Mouse (Mus musculus) embryonic facial prominence, embryonic 12.5 days (tissue): ENCODE measurements at regions not wholly inside any gene's neighbourhood (a gene's known extent, or its start where the extent isn't known, plus 50 kb on each side); places are given as distances from the start of the nearest gene placed in this dataset.

ENCODE experiments used
- ATAC-seq: fragments of 200-750 bp; cut with Nextera tagmentation; 2 replicates; pipeline ENCODE4 v1.8.0; 2017; ENCODE audit not compliant: insufficient number of reproducible peaks, insufficient read depth, low FRiP score, low TSS enrichment
- H3K27ac ChIP-seq: fragments of 300-500 bp; sonication (generic); 2 replicates; pipeline ENCODE4 v1.5.1; 2016; ENCODE audit warnings: mild to moderate bottlenecking
- H3K27me3 ChIP-seq: fragments of 300-500 bp; sonication (generic); 2 replicates; pipeline ENCODE4 v1.6.1; 2016; ENCODE audit warnings: mild to moderate bottlenecking, moderate library complexity
- H3K36me3 ChIP-seq: fragments of 300-500 bp; sonication (generic); 2 replicates; pipeline ENCODE4 v1.6.1; 2016; ENCODE audit warnings: mild to moderate bottlenecking
- H3K4me1 ChIP-seq: fragments of 300-500 bp; sonication (generic); 2 replicates; pipeline ENCODE4 v1.6.1; 2016
- H3K4me2 ChIP-seq: fragments of 300-500 bp; sonication (generic); replicated peaks from 2 replicates; pipeline ENCODE4 v1.6.1; 2016; ENCODE audit warnings: mild to moderate bottlenecking, moderate library complexity
- H3K4me3 ChIP-seq: fragments of 300-500 bp; sonication (generic); 2 replicates; pipeline ENCODE4 v1.5.1; 2016; ENCODE audit warnings: mild to moderate bottlenecking
- H3K9ac ChIP-seq: fragments of 300-500 bp; sonication (generic); 2 replicates; pipeline ENCODE4 v1.6.1; 2016; ENCODE audit warnings: mild to moderate bottlenecking, moderate library complexity
- H3K9me3 ChIP-seq: fragments of 300-500 bp; sonication (generic); 2 replicates; pipeline ENCODE4 v1.6.1; 2016; ENCODE audit warnings: mild to moderate bottlenecking, moderate library complexity
- WGBS: fragments of 180-500 bp; shearing (Covaris S2); methylation state at CpG from one replicate; pipeline ENCODE4 v1.1.7; 2016; 5-methylcytosine and 5-hydroxymethylcytosine counted together

- Histone ChIP-seq H3K36me3 (no peaks in the 10 kb centered on the region), H3K4me1 (no peaks in the 10 kb centered on the region), H3K9ac (no peak overlapping the region), H3K27me3 (no peaks in the 10 kb centered on the region), H3K27ac (no peak overlapping the region), H3K9me3 (no peaks in the 10 kb centered on the region), H3K4me3 (no peak overlapping the region), H3K4me2 (no peak overlapping the region)
- no peak for ATAC-seq
- WGBS: 88% methylated on average over 7 of the region's 7 CpGs
Measured at GRCm38 (mm10) chr3:131802841-131803240, 238.3 kb downstream of the Papss1 start.

DNA sequence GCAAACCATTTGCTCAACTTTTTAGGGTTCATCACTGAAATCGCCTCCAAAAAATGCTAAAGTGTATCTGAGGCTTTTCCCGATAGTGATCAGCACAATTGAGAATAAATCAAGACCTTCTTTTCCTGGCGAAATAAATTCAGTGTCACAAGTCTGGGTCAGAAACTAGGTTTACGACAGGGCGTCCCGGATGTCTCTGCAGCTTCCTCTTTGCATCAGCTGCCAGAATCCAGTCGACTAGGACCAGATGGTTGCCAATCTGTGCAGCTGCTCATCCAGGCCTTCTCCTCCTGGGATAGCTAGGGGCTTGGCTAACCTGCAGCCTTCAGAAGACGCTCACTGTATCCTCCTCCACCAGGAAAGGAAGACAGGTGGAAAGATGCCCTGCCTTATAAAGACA is 243.6 kb downstream of the Papss1 start:
- Histone ChIP-seq H3K4me2 (no peak overlapping the region), H3K9ac (no peak overlapping the region), H3K36me3 (no peaks in the 10 kb centered on the region), H3K4me3 (no peak overlapping the region), H3K4me1 (no peaks in the 10 kb centered on the region), H3K27ac (no peak overlapping the region), H3K9me3 (no peaks in the 10 kb centered on the region), H3K27me3 (no peaks in the 10 kb centered on the region)
- ATAC-seq: no peak
- 79% methylated on average over 8 of the region's 8 CpGs for WGBS

- H3K4me3 ChIP-seq: no peak overlapping the region
- H3K27ac ChIP-seq: no peak overlapping the region
- ATAC-seq: no peak
- H3K4me1 ChIP-seq: no peaks in the 10 kb centered on the region
- H3K36me3 ChIP-seq: no peaks in the 10 kb centered on the region
- WGBS: 52% methylated on average over 6 of the region's 6 CpGs
- no peak overlapping the region for H3K4me2 ChIP-seq
- H3K9me3 ChIP-seq: no peaks in the 10 kb centered on the region
- no peak overlapping the region for H3K9ac ChIP-seq
- H3K27me3 ChIP-seq: no peaks in the 10 kb centered on the region
Measured at GRCm38 (mm10) chr3:131812968-131813367, 248.4 kb downstream of the Papss1 start.

GRCm38 (mm10) chr3:131818806-131819205 is 254.2 kb downstream of the Papss1 start:
- WGBS: 86% methylated on average over 1 of the region's 1 CpGs
- ATAC-seq: no peak
- Histone ChIP-seq H3K4me2 (no peak overlapping the region), H3K4me1 (no peaks in the 10 kb centered on the region), H3K9ac (no peak overlapping the region), H3K27me3 (no peaks in the 10 kb centered on the region), H3K9me3 (0 out of 2 replicates have a peak, but pooled peaks cover 2% of the 10 kb centered on the region), H3K4me3 (no peak overlapping the region), H3K36me3 (no peaks in the 10 kb centered on the region), H3K27ac (no peak overlapping the region)

DNA sequence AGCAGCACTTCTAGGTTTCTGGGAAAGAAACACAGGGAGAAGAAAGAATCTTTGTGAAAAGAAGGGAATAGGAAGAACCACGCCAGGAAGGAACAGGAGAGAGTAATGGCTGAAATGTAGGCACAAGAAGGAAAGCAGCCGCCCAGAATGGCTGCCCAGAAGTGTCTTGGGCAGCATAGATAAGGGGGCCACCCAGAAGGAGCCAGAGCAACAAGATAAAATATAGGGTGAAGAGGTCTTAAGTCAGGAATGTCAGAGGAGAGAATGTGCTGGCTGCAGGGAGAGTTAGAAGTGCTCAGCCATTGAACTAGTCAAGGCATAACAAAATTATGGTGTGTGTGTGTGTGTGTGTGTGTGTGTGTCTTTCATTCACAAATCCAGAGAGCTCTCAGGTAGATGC is 227.7 kb upstream of the Dkk2 start:
- Histone ChIP-seq H3K9ac (no peak overlapping the region), H3K4me3 (no peak overlapping the region), H3K9me3 (no peaks in the 10 kb centered on the region), H3K27me3 (no peaks in the 10 kb centered on the region), H3K27ac (no peak overlapping the region), H3K36me3 (no peaks in the 10 kb centered on the region), H3K4me1 (0 out of 2 replicates have a peak, but pooled peaks cover 5% of the 10 kb centered on the region), H3K4me2 (no peak overlapping the region)
- 76% methylated on average over 2 of the region's 2 CpGs for WGBS
- ATAC-seq: no peak

DNA sequence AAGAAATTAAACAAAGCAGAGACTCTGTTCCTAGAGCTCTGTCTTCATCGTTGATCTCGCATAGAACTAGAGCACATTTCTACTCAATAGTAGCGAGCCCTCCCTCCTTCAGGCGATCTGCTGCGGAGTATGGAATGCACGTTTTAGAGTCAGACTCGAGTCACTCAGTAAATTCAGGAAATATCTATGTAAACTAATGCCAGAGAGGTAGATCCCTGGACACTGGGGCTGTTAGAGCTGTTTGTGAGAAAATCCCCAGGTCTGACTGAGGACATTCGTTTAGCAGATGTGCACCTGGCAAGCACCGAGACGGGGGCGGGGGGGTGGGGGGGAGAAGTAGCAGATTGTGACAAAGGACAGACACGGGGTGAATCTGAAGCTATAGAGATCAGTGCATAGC is 226.0 kb upstream of the Dkk2 start:
- 0 out of 2 replicates have a peak, but pooled peaks cover 5% of the 10 kb centered on the region for H3K4me1 ChIP-seq
- no peaks in the 10 kb centered on the region for H3K9me3 ChIP-seq
- no peaks in the 10 kb centered on the region for H3K36me3 ChIP-seq
- ATAC-seq: no peak
- H3K9ac ChIP-seq: no peak overlapping the region
- H3K4me2 ChIP-seq: 0 out of 2 replicates have a peak overlapping the region, but pooled peaks have one; percentile 3
- no peaks in the 10 kb centered on the region for H3K27me3 ChIP-seq
- no peak overlapping the region for H3K4me3 ChIP-seq
- 0 out of 2 replicates have a peak overlapping the region, but pooled peaks have one; percentile 30 for H3K27ac ChIP-seq
- 37% methylated on average over 12 of the region's 12 CpGs for WGBS

GRCm38 (mm10) chr3:131865106-131865505 is 220.0 kb upstream of the Dkk2 start:
- Histone ChIP-seq H3K27ac (no peak overlapping the region), H3K4me1 (peaks cover 11% of the 10 kb centered on the region), H3K4me3 (no peak overlapping the region), H3K36me3 (no peaks in the 10 kb centered on the region), H3K9me3 (no peaks in the 10 kb centered on the region), H3K27me3 (no peaks in the 10 kb centered on the region), H3K9ac (no peak overlapping the region), H3K4me2 (no peak overlapping the region)
- no peak for ATAC-seq
- WGBS: 52% methylated on average over 5 of the region's 5 CpGs

DNA sequence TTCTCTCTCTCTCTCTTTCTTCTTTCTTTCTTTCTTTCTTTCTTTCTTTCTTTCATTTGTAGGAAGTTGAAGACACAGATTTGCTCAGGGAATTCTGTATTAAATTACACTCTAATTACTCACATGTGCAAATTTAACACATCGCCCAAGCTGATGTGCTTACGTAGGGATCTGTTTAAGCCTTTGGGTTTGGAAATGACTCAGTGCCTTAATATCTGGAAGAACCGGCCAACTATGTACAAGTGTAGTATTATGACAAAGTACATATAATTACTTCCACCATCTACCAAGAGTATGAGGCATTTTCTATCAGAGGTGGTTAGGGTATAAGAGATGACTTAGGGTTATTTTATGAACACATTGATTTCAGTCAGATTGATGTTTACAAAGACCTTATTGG is 217.8 kb upstream of the Dkk2 start:
- no peak for ATAC-seq
- H3K4me1 ChIP-seq: peaks cover 11% of the 10 kb centered on the region
- H3K4me2 ChIP-seq: no peak overlapping the region
- no peak overlapping the region for H3K9ac ChIP-seq
- no peaks in the 10 kb centered on the region for H3K9me3 ChIP-seq
- 53% methylated on average over 3 of the region's 3 CpGs for WGBS
- no peaks in the 10 kb centered on the region for H3K27me3 ChIP-seq
- no peak overlapping the region for H3K27ac ChIP-seq
- H3K36me3 ChIP-seq: no peaks in the 10 kb centered on the region
- H3K4me3 ChIP-seq: no peak overlapping the region

- no peak overlapping the region for H3K9ac ChIP-seq
- 0 out of 2 replicates have a peak overlapping the region, but pooled peaks have one; percentile 5 for H3K27ac ChIP-seq
- no peak overlapping the region for H3K4me2 ChIP-seq
- 41% methylated on average over 11 of the region's 11 CpGs for WGBS
- 0 out of 2 replicates have a peak, but pooled peaks have one; percentile 41 for ATAC-seq
- H3K36me3 ChIP-seq: no peaks in the 10 kb centered on the region
- H3K4me1 ChIP-seq: peaks cover 11% of the 10 kb centered on the region
- no peaks in the 10 kb centered on the region for H3K9me3 ChIP-seq
- no peaks in the 10 kb centered on the region for H3K27me3 ChIP-seq
- H3K4me3 ChIP-seq: no peak overlapping the region
Measured at GRCm38 (mm10) chr3:131868219-131868964, 216.7 kb upstream of the Dkk2 start.

- H3K36me3 ChIP-seq: no peaks in the 10 kb centered on the region
- no peak overlapping the region for H3K4me3 ChIP-seq
- H3K4me1 ChIP-seq: peaks cover 11% of the 10 kb centered on the region
- no peaks in the 10 kb centered on the region for H3K27me3 ChIP-seq
- WGBS: 78% methylated on average over 4 of the region's 4 CpGs
- H3K9me3 ChIP-seq: no peaks in the 10 kb centered on the region
- H3K4me2 ChIP-seq: no peak overlapping the region
- no peak overlapping the region for H3K27ac ChIP-seq
- no peak overlapping the region for H3K9ac ChIP-seq
- ATAC-seq: no peak
Measured at GRCm38 (mm10) chr3:131869306-131869705, 215.8 kb upstream of the Dkk2 start.

DNA sequence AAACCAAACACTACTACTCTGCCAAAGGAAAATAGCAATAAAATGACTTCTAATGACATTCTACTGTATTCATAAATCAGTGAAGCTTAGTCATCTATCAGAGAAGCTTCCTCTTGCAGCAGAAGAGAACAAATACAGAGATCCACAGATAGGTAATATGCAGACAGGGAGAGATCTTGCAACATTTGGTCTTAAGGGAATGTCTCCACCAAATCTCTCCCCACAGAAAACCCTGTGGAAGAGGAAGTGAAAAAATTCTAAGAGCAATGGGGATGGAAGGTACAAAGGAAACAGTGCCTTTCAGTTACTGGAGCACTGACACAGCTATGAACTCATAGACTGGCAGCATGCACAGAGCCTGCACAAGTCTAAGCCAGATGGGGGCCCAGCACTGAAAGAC is 202.4 kb upstream of the Dkk2 start:
- no peak for ATAC-seq
- Histone ChIP-seq H3K4me1 (no peaks in the 10 kb centered on the region), H3K4me3 (no peak overlapping the region), H3K9me3 (no peaks in the 10 kb centered on the region), H3K27ac (no peak overlapping the region), H3K27me3 (no peaks in the 10 kb centered on the region), H3K36me3 (no peaks in the 10 kb centered on the region), H3K4me2 (no peak overlapping the region), H3K9ac (no peak overlapping the region)

DNA sequence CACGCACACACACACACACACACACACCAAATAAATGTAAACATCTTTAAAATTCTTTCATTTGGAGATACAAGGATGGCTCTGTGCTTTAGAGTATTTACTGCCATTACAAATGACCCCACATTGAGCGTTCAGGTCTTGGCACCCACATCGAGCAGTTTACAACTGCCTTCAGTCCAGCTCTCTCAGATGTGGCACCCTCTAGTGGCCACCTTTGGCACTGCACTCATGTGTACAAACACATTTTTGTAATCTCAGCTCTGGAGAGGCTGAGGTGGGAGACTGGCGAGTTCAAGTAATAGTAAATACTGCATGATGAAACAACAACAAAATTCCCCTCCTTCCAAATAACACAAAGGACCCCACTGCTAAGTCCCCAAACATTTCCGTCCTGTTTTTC is 198.6 kb upstream of the Dkk2 start:
- no peak for ATAC-seq
- Histone ChIP-seq H3K9me3 (no peaks in the 10 kb centered on the region), H3K27ac (no peak overlapping the region), H3K27me3 (no peaks in the 10 kb centered on the region), H3K4me2 (no peak overlapping the region), H3K9ac (no peak overlapping the region), H3K36me3 (no peaks in the 10 kb centered on the region), H3K4me1 (no peaks in the 10 kb centered on the region), H3K4me3 (no peak overlapping the region)
- WGBS: 82% methylated on average over 5 of the region's 5 CpGs
